11 mouse cellular contexts compared by ENCODE assay signal in the genomic region with DNA sequence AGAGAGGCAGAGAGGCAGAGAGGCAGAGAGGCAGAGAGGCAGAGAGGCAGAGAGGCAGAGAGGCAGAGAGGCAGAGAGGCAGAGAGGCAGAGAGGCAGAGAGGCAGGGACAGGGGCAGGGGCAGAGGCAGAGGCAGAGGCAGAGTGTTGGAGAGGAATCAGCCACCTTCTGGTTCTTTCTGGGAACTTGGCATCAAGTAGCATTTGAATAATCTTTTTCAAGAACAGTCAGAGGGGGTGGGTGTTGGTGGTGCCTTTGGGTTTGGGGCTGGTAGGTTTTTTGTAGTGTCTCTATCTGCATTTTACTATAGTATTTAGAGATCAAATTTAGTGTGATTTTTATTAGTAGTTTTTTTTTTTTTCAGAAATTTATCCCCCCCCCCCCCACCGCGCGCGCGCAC.
"Had no signal": no experiment of that assay in that cellular context is flagged by ENCODE, and none has a peak within 500 bp of the region (broad histone marks: within the 10 kb centered on the region; RNA-seq: fewer than 3 reads in every experiment).

No protein-coding gene starts in this region.

- DNase-seq: retina, postnatal 1 day; right cerebral cortex, adult 18-20 months; right cerebral cortex, postnatal 14 days; right cerebral cortex, postnatal 25 days; right cerebral cortex, postnatal 4 days; spleen, adult 18-20 months; thymus, adult 18-20 months; thymus, adult 2 months; thymus, postnatal 14 days; thymus, postnatal 25 days; thymus, postnatal 36 days had no signal
